Mouse (Mus musculus) CD4-positive naive resting alpha-beta T cell, adult 57 days (primary cell): ENCODE results near the gene Mob1b. TPM values are rescaled to one million over a fixed set of nuclear protein-coding genes. Genes with fewer than 3 reads are reported as not detected.

Source experiments
- total RNA-seq: library from RNA; stranded (reverse); gene quantifications from one replicate; pipeline ENCODE4 v1.2.4, GENCODE M21; 2023

Gene Mob1b
- total RNA-seq: 23.4 TPM

GRCm38 (mm10) chr5:88720116-88721002 is at the start of gene Mob1b:
Gene Mob1b, plus strand, starts transcription at chr5:88720855.

GRCm38 (mm10) chr5:88675443-88676387 is 44.9 kb upstream of the Mob1b start, which contains the start of gene Grsf1:
Gene Grsf1, minus strand, starts transcription at chr5:88676171.

GRCm38 (mm10) chr5:88764987-88765481 is 44.4 kb downstream of the Mob1b start, which contains the start of gene Dck:
Gene Dck, plus strand, starts transcription at chr5:88764996.

Other genes starting within 250 kb of the Mob1b start
- not detected for gene Enam, start 232.9 kb upstream of the Mob1b start, total RNA-seq
- 50.5 TPM for gene Jchain, start 193.0 kb upstream of the Mob1b start, total RNA-seq
- gene Utp3, start 166.4 kb upstream of the Mob1b start, total RNA-seq: 52.7 TPM
- 5.9 TPM for gene Rufy3, start 155.8 kb upstream of the Mob1b start, total RNA-seq
- gene Grsf1, start 44.7 kb upstream of the Mob1b start, total RNA-seq: 41.4 TPM
- gene Dck, start 44.1 kb downstream of the Mob1b start, total RNA-seq: 26.8 TPM
- gene Slc4a4, start 166.0 kb downstream of the Mob1b start, total RNA-seq: 2.4 TPM